Mouse (Mus musculus) cerebellum, adult 11 months (tissue): ENCODE results near the gene Lars2.
"Not testable (repeated sequence)": the region's sequence is repeated elsewhere in the genome, so short reads cannot be mapped to it uniquely, and the experiment has no call there.

Source experiments
- DNase-seq: peaks from one replicate; pipeline ENCODE4 v3.0.0; 2022

Gene Lars2

GRCm38 (mm10) chr9:123394856-123395255 lies 28.1 kb downstream of the Lars2 start:
- no peak for DNase-seq

- DNase-seq = no peak
These were observed 31.0 kb downstream of the Lars2 start for GRCm38 (mm10) chr9:123397701-123398100.

GRCm38 (mm10) chr9:123402215-123402614 lies 35.5 kb downstream of the Lars2 start:
- DNase-seq = no peak

GRCm38 (mm10) chr9:123403031-123403430 lies 36.3 kb downstream of the Lars2 start:
- DNase-seq = peak; percentile 18

GRCm38 (mm10) chr9:123405231-123405630 lies 38.5 kb downstream of the Lars2 start:
- no peak for DNase-seq

- DNase-seq = no peak
These were observed 42.0 kb downstream of the Lars2 start for GRCm38 (mm10) chr9:123408771-123409170.

- DNase-seq = no peak
These were observed 63.1 kb downstream of the Lars2 start for GRCm38 (mm10) chr9:123429863-123430262.

GRCm38 (mm10) chr9:123430973-123431372 lies 64.2 kb downstream of the Lars2 start:
- no peak for DNase-seq

- DNase-seq = no peak
These were observed 71.5 kb downstream of the Lars2 start for GRCm38 (mm10) chr9:123438223-123438622.

GRCm38 (mm10) chr9:123440230-123441058 lies 73.7 kb downstream of the Lars2 start:
- DNase-seq = no peak

GRCm38 (mm10) chr9:123447101-123447500 lies 80.4 kb downstream of the Lars2 start:
- DNase-seq = not testable (repeated sequence)

GRCm38 (mm10) chr9:123448594-123448993 lies 81.9 kb downstream of the Lars2 start:
- no peak for DNase-seq

- DNase-seq = peak; percentile 49
These were observed 83.4 kb downstream of the Lars2 start for GRCm38 (mm10) chr9:123450174-123450573.

- no peak for DNase-seq
These were observed 85.0 kb downstream of the Lars2 start for GRCm38 (mm10) chr9:123451772-123452171.

GRCm38 (mm10) chr9:123456634-123457602 lies 90.2 kb downstream of the Lars2 start:
- no peak for DNase-seq

GRCm38 (mm10) chr9:123457603-123458002 lies 90.9 kb downstream of the Lars2 start:
- peak; percentile 46 for DNase-seq

- no peak for DNase-seq
These were observed 100.5 kb downstream of the Lars2 start for GRCm38 (mm10) chr9:123467141-123467620.

GRCm38 (mm10) chr9:123468406-123469085 lies 101.8 kb downstream of the Lars2 start:
- no peak for DNase-seq

GRCm38 (mm10) chr9:123469087-123469486 lies 102.4 kb downstream of the Lars2 start:
- DNase-seq = no peak

GRCm38 (mm10) chr9:123473377-123473776 lies 106.7 kb downstream of the Lars2 start:
- no peak for DNase-seq

- DNase-seq = no peak
These were observed 108.8 kb downstream of the Lars2 start for GRCm38 (mm10) chr9:123475569-123475968.

- DNase-seq = peak; percentile 29
These were observed 111.4 kb downstream of the Lars2 start for GRCm38 (mm10) chr9:123478031-123478585.
